Mouse (Mus musculus): ENCODE data around the gene E030030I06Rik.

DNA sequence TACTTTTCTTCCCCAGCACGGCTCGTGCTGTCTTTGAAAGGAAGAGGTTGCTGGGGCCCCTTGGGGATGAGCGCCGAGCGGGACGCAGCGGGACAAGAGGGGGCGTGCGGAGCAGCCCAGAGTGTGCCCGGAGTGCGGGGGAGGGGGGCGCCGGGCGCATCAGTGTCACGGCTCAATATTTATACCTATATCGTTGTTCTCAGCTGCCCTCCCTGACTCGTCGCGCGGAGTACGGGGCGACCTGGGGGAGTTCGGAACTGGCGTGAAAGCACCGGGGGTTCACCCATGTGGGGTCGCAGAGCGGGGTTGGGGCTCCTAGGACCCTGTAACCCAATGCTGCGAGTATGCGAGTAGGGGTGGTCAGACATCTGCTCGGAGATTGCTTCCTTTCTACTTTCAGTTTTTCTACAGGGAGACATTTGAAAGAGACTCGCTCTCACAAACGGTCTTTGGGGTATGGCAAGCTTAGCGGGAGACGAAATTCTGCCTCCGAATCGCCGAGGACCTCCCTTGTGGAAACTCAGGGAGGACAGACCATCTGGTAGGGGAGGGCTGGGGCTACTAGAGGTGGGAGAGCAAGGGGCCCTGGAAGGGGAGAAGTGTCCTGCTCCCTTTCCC lies at the start of gene E030030I06Rik:
- TF ChIP-seq POLR2A (IDR thresholded peaks at IDR 0.05; ENCODE audit: borderline replicate concordance, control insufficient read depth, low read depth, low read length) (no peak), CTCF (IDR thresholded peaks at IDR 0.05; ENCODE audit: control insufficient read depth, insufficient read depth, low read length) (no peak)
